Mouse (Mus musculus): Measurements from ENCODE around the gene Yod1. TPM values are rescaled to one million over a fixed set of nuclear protein-coding genes. Genes with fewer than 3 reads are reported as not detected.
A peak's percentile ranks its signal among the peaks of the same experiment; 100 is the strongest.

Gene Yod1
- total and polyA plus RNA-seq, 3 experiments = 6.1 to 8.6 TPM; not detected in 1

- Histone ChIP-seq H3K36me3 (ENCODE audit: control insufficient read depth in 1 of 2, insufficient read depth in 2 of 2, low read length in 2 of 2) (peaks cover 0 to 42% of the 10 kb centered on the region in 2 experiments; a peak in 2 of 4 replicates), H3K9me3 (replicated peaks; ENCODE audit: insufficient read depth, low read length) (no peaks in the 10 kb centered on the region), H3K4me1 (ENCODE audit: control insufficient read depth in 1 of 2, insufficient read depth in 2 of 2, low read length in 2 of 2) (peaks cover 27 to 51% of the 10 kb centered on the region in 2 experiments), H3K79me2 (ENCODE audit: control insufficient read depth, insufficient read depth, low read length, poor library complexity) (peaks cover 4% of the 10 kb centered on the region), H3K27me3 (ENCODE audit: control insufficient read depth in 1 of 2, insufficient read depth in 2 of 2, low read length in 2 of 2) (no peaks in the 10 kb centered on the region), H3K4me3 (ENCODE audit: control insufficient read depth in 1 of 2, insufficient read depth in 1 of 2, low read depth in 2 of 2, low read length in 2 of 2) (peak overlapping the region; percentile 57 to 71), H3K27ac (ENCODE audit: control insufficient read depth, low read depth, low read length) (peak overlapping the region; percentile 96), H3K9ac (ENCODE audit: control insufficient read depth, low read depth, low read length, poor library complexity, severe bottlenecking) (peak overlapping the region; percentile 69)
- TF ChIP-seq USF1 (IDR thresholded peaks at IDR 0.05; ENCODE audit: low read depth, low read length) (no peak), RAD21 (IDR thresholded peaks at IDR 0.05; ENCODE audit: low read depth, low read length) (no peak), MYB (IDR thresholded peaks at IDR 0.05; ENCODE audit: low read depth, low read length) (0 out of 2 replicates have a peak, but pooled peaks have one; percentile 29), MYC (IDR thresholded peaks at IDR 0.05; ENCODE audit: low read depth, low read length) (0 out of 2 replicates have a peak, but pooled peaks have one; percentile 25), MAZ (IDR thresholded peaks at IDR 0.05; ENCODE audit: low read depth, low read length) (no peak), POLR2AphosphoS2 (IDR thresholded peaks at IDR 0.05; ENCODE audit: low read length) (peak; percentile 20; the same call in 1 of the 2 replicates), ELF1 (IDR thresholded peaks at IDR 0.05; ENCODE audit: low read depth, low read length) (no peak), CHD1 (IDR thresholded peaks at IDR 0.05; ENCODE audit: low read depth, low read length) (peak; percentile 71; the same call in 1 of the 2 replicates), EP300 (IDR thresholded peaks at IDR 0.05; ENCODE audit: low read depth in 1 of 2, low read length in 2 of 2) (0 out of 4 replicates have a peak, but pooled peaks of 1 of the 2 experiments have one; percentile 7)
- peak; percentile 49 for DNase-seq (ENCODE audit: low read depth, low spot score)
These were observed 23.1 kb downstream of the Yod1 start for GRCm38 (mm10) chr1:130740227-130740648.

DNA sequence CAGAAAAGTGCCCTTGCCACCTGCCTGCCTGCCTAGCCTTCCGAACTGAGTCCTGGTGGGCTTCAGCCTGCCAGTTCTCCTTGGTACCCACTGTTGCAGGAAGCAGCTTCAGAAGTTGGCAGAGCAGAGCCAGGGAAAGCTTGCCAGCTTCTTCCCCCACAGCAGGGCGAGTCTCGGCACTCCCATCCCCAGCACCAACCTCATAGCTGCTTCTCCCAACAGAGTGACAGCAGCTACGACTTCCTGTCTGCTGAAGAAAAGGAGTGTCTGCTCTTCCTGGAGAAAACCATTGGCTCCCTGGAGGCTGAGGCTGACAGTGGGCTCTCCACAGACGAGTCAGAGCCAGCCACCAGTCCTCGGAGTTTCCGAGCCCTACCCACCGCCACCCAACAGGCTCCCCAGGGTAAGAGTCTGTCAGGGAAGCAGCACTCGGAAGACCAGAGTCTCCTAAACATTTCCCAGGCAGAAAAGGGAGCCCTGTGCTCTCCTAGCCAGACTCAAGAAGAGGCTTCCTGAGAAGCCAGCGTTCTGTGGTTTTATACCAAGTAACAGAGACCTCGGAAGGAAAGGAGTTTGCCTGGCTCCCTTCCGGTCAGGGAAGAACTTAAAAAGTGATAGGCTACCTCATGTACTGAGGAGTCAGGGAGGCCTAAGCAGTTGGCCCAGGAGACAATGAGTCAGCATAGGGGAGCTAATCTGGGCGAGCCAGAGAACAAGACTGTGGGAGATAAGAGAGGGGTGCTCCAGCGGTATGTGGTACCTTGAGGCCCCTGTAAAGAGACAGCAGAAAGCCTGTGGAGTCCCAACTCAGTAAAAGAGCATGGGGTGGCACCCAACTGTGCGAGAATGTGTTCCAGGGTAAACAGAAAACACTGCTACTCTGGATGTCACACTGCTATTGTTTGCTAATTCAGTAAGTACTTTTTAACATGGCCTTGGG is 23.9 kb downstream of the Yod1 start:
- no peaks in the 10 kb centered on the region for H3K27me3 ChIP-seq (ENCODE audit: control insufficient read depth in 1 of 2, insufficient read depth in 2 of 2, low read length in 2 of 2)
- peaks cover 0 to 42% of the 10 kb centered on the region in 2 experiments; a peak in 2 of 4 replicates for H3K36me3 ChIP-seq (ENCODE audit: control insufficient read depth in 1 of 2, insufficient read depth in 2 of 2, low read length in 2 of 2)
- peaks cover 27 to 48% of the 10 kb centered on the region in 2 experiments for H3K4me1 ChIP-seq (ENCODE audit: control insufficient read depth in 1 of 2, insufficient read depth in 2 of 2, low read length in 2 of 2)
- H3K9ac ChIP-seq (ENCODE audit: control insufficient read depth, low read depth, low read length, poor library complexity, severe bottlenecking) = peak overlapping the region; percentile 69
- H3K27ac ChIP-seq (ENCODE audit: control insufficient read depth, low read depth, low read length) = peak overlapping the region; percentile 96
- no peaks in the 10 kb centered on the region for H3K9me3 ChIP-seq (replicated peaks; ENCODE audit: insufficient read depth, low read length)
- peaks cover 4% of the 10 kb centered on the region for H3K79me2 ChIP-seq (ENCODE audit: control insufficient read depth, insufficient read depth, low read length, poor library complexity)
- DNase-seq (ENCODE audit: low read depth, low spot score) = peak; percentile 96
- H3K4me3 ChIP-seq (ENCODE audit: control insufficient read depth in 1 of 2, insufficient read depth in 1 of 2, low read depth in 2 of 2, low read length in 2 of 2) = peak overlapping the region; percentile 57 to 71
- peak; percentile 97 for TF ChIP-seq TAL1 (IDR thresholded peaks at IDR 0.05; ENCODE audit: low read length)
- no peak for TF ChIP-seq CTCF (IDR thresholded peaks at IDR 0.05 in 2 of 3, conservative IDR thresholded peaks at IDR 0.05 in 1 of 3; ENCODE audit: control insufficient read depth in 1 of 3, insufficient read depth in 1 of 3, low read depth in 2 of 3, low read length in 3 of 3, poor library complexity in 1 of 3, severe bottlenecking in 1 of 3)
- peak; percentile 49; the same call in 1 of the 2 replicates for TF ChIP-seq ZMIZ1 (IDR thresholded peaks at IDR 0.05; ENCODE audit: low read depth, low read length)
- peak; percentile 70 for TF ChIP-seq MYC (IDR thresholded peaks at IDR 0.05; ENCODE audit: low read depth, low read length)
- no peak for TF ChIP-seq KAT2A (conservative IDR thresholded peaks at IDR 0.05; ENCODE audit: low read depth, low read length)
- TF ChIP-seq POLR2A (IDR thresholded peaks at IDR 0.05; ENCODE audit: control insufficient read depth in 1 of 2, insufficient read depth in 1 of 2, low read depth in 1 of 2, low read length in 2 of 2, poor library complexity in 1 of 2) = peak; percentile 65 to 94; a peak in 3 of 4 replicates
- TF ChIP-seq UBTF (IDR thresholded peaks at IDR 0.05; ENCODE audit: borderline replicate concordance, insufficient read depth, low read depth, low read length) = no peak
- peak; percentile 37 for TF ChIP-seq CHD2 (IDR thresholded peaks at IDR 0.05; ENCODE audit: low read length)
- peak; percentile 91 for TF ChIP-seq MAFK (IDR thresholded peaks at IDR 0.05; ENCODE audit: borderline replicate concordance, low read depth, low read length)
- TF ChIP-seq POLR2AphosphoS2 (IDR thresholded peaks at IDR 0.05; ENCODE audit: low read length) = peak; percentile 45; the same call in 1 of the 2 replicates
- TF ChIP-seq NELFE (IDR thresholded peaks at IDR 0.05; ENCODE audit: low read depth, low read length) = peak; percentile 71
- TF ChIP-seq TCF12 (IDR thresholded peaks at IDR 0.05; ENCODE audit: low read depth, low read length) = peak; percentile 99
- peak; percentile 96 for TF ChIP-seq ETS1 (IDR thresholded peaks at IDR 0.05; ENCODE audit: low read depth, low read length)
- TF ChIP-seq TBP (IDR thresholded peaks at IDR 0.05; ENCODE audit: low read depth, low read length) = peak; percentile 89
- peak; percentile 39 for TF ChIP-seq ELF1 (IDR thresholded peaks at IDR 0.05; ENCODE audit: low read depth, low read length)
- TF ChIP-seq SMC3 (IDR thresholded peaks at IDR 0.05; ENCODE audit: low read depth, low read length) = no peak
- TF ChIP-seq CHD1 (IDR thresholded peaks at IDR 0.05; ENCODE audit: low read depth, low read length) = no peak
- TF ChIP-seq ZNF384 (IDR thresholded peaks at IDR 0.05; ENCODE audit: low read depth, low read length) = 0 out of 2 replicates have a peak, but pooled peaks have one; percentile 23
- peak; percentile 63; the same call in 1 of the 2 replicates for TF ChIP-seq BHLHE40 (IDR thresholded peaks at IDR 0.05; ENCODE audit: borderline replicate concordance, low read depth, low read length)
- TF ChIP-seq MYB (IDR thresholded peaks at IDR 0.05; ENCODE audit: low read depth, low read length) = peak; percentile 87
- no peak for TF ChIP-seq RAD21 (IDR thresholded peaks at IDR 0.05; ENCODE audit: low read depth, low read length)
- TF ChIP-seq EP300 (IDR thresholded peaks at IDR 0.05; ENCODE audit: low read depth in 1 of 2, low read length in 2 of 2) = peak; percentile 96 to 99
- TF ChIP-seq MEF2A (IDR thresholded peaks at IDR 0.05; ENCODE audit: extremely low read depth, insufficient replicate concordance, low read depth, low read length, poor library complexity, severe bottlenecking) = no peak
- peak; percentile 85; the same call in 1 of the 2 replicates for TF ChIP-seq MAZ (IDR thresholded peaks at IDR 0.05; ENCODE audit: low read depth, low read length)
- TF ChIP-seq SIN3A (IDR thresholded peaks at IDR 0.05; ENCODE audit: low read length) = peak; percentile 94

Measured in MEL (cell line).